Mouse (Mus musculus): ENCODE results near the gene Gsg1l.

- no peak for TF ChIP-seq GATA1 (IDR thresholded peaks at IDR 0.05; ENCODE audit: low read length)
- no peak for TF ChIP-seq TAL1 (IDR thresholded peaks at IDR 0.05; ENCODE audit: low read length)
These were observed 14.4 kb upstream of the Gsg1l start for GRCm38 (mm10) chr7:126096596-126096995.

Measured in erythroblast, embryonic 14.5 days (primary cell).